Mouse (Mus musculus): ENCODE measurements around the gene Anapc2.
A peak's percentile ranks its signal among the peaks of the same experiment; 100 is the strongest.

GRCm38 (mm10) chr2:25252331-25252730 lies 19.9 kb upstream of the Anapc2 start:
- no peak for TF ChIP-seq NELFE (IDR thresholded peaks at IDR 0.05; ENCODE audit: low read depth, low read length)
- peak; percentile 29 for TF ChIP-seq RAD21 (IDR thresholded peaks at IDR 0.05; ENCODE audit: low read depth, low read length)
- no peak for TF ChIP-seq USF1 (IDR thresholded peaks at IDR 0.05; ENCODE audit: low read depth, low read length)
- peak; percentile 49 to 66 (median 50) for TF ChIP-seq CTCF (IDR thresholded peaks at IDR 0.05 in 2 of 3, conservative IDR thresholded peaks at IDR 0.05 in 1 of 3; ENCODE audit: control insufficient read depth in 1 of 3, insufficient read depth in 1 of 3, low read depth in 2 of 3, low read length in 3 of 3, poor library complexity in 1 of 3, severe bottlenecking in 1 of 3)
